Mouse (Mus musculus) thymus, adult 2 months (tissue): ENCODE results near the gene Klhdc2.

Source experiments
- CTCF ChIP-seq: fragments of 200-500 bp; IDR thresholded peaks from 2 replicates; pipeline ENCODE4 v1.5.1; 2012; ENCODE audit warnings: mild to moderate bottlenecking, control low read depth, low read length, moderate library complexity, borderline replicate concordance; ENCODE audit not compliant: control insufficient read depth, poor library complexity, insufficient read depth; ENCODE audit errors: extremely low read depth
- POLR2A ChIP-seq: fragments of 200-500 bp; IDR thresholded peaks from 2 replicates; pipeline ENCODE4 v1.6.1; 2012; ENCODE audit warnings: mild to moderate bottlenecking, low read length, control low read depth, moderate library complexity; ENCODE audit not compliant: control insufficient read depth, poor library complexity, insufficient read depth; ENCODE audit errors: extremely low read depth

- TF ChIP-seq CTCF, result no peak
- no peak for TF ChIP-seq POLR2A
These were observed 3.4 kb downstream of the Klhdc2 start for GRCm38 (mm10) chr12:69299831-69300230.
